Mouse (Mus musculus): ENCODE data around the gene Olfr491. TPM values are rescaled to one million over a fixed set of nuclear protein-coding genes. Genes with fewer than 3 reads are reported as not detected.

Gene Olfr491
- total RNA-seq (2017) = not detected in 2 replicates

DNA sequence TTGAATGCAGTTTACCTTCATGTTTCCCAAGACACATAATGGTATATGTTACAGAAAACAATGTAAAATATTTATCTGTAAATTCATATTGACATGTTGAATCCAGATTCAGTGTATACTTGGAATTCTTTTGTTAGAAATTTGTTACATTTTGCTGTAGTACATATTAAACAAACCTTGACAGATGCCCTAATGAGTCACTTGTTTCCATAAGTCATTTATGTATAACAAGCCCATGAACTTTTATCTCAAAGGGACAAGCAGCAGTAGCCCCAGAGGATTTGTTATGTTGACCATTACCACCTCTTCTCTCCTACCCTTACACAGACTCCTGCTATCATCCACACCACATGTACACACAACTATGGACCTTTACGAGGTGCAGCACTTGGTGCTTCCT, at the start of gene Olfr491:
Gene Olfr491, plus strand, starts transcription at position 301 of the 400 bp plus-strand sequence.
- no peak for ATAC-seq (replicated peaks; ENCODE audit: low read depth, poor library complexity, severe bottlenecking)

DNA sequence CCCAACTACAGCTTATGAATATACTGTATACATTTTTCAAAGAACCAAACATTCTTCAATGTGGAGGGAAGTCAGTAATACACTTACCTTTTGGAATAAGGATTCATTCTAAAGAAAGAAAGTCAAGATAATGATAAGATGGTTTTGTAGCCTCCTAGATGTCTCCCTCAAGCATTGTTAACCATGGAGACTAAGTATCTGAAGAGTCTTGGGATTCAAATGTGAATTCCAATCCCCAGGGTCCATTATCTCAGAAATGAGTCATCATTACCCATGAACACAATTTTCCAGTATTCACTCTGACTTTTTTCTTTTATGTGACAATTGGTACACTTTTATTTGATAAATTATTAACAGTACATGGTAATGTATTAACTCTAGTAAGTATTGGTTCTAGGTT, 24.4 kb upstream of the Olfr491 start, which contains the start of gene Olfr490:
Gene Olfr490, minus strand, starts transcription at position 101 of the 400 bp plus-strand sequence.
- ATAC-seq (replicated peaks; ENCODE audit: low read depth, poor library complexity, severe bottlenecking) = no peak

DNA sequence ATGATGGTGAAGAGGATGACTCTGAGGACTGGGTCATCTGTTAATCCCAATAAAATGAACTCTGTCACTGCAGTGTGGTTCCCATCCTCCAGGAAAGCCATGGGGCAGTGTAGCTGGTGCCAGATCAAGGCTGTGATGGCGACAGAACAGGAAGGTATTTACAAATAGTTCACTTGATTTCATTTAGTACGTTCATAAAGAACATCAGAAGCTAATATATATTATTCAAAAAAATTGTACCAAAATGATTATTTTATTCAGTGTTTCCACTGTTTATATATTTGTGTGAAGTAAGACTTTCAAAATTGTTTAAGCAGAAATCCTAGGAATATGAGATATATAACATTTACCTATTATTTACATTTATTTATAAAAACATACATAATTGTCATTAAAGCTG, 10.3 kb downstream of the Olfr491 start, which contains the start of gene Olfr492:
Gene Olfr492, minus strand, starts transcription at position 101 of the 400 bp plus-strand sequence.
- ATAC-seq (replicated peaks; ENCODE audit: low read depth, poor library complexity, severe bottlenecking) = no peak

DNA sequence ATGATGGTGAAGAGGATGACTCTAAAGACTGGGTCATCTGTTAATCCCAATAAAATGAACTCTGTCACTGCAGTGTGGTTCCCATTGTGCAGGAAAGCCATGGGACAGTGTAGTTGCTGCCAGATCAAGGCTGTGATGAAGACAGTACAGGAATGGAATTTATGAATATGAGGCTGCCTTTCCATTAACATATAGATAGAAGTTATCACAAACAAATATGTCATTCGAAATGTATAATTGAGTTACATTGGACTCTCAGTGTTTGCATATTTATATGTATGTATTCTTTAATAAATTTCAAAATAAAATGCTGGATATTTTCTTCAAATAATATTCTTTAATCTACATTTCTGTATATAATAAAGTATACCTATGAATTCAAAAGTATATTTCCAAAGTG, 33.6 kb downstream of the Olfr491 start, which contains the start of gene Olfr493:
Gene Olfr493, minus strand, starts transcription at position 101 of the 400 bp plus-strand sequence.
- ATAC-seq (replicated peaks; ENCODE audit: low read depth, poor library complexity, severe bottlenecking) = no peak

DNA sequence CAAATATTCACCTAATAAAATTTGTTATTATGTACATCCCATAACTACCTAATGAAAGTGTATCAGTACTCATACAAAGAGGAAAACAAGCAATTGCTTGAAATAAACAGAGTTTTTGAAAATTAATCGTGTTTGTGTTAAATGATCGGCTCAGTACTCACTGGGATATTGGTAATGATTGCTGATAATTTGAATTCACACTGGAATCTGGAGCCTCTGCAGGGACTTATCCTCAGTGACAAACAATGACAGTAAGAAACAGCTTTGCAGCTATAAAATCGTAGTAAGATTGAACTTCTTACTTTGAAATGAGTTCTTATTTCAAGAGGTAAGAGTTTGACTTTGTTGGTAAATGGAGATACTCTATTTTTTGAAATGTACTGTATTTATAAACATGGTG, 51.8 kb downstream of the Olfr491 start, which contains the start of gene Olfr494:
Gene Olfr494, plus strand, starts transcription at position 301 of the 400 bp plus-strand sequence.
- ATAC-seq (replicated peaks; ENCODE audit: low read depth, poor library complexity, severe bottlenecking) = no peak

Other genes starting within 250 kb of the Olfr491 start
- gene Olfr480, start 246.1 kb upstream of the Olfr491 start, total RNA-seq (2017) = not detected in 2 replicates
- gene Olfr481, start 233.6 kb upstream of the Olfr491 start, total RNA-seq (2017) = not detected in 2 replicates
- 0.09 and 0.15 TPM in 2 replicates for gene Olfr482, start 215.9 kb upstream of the Olfr491 start, total RNA-seq (2017)
- gene Olfr483, start 212.6 kb upstream of the Olfr491 start, total RNA-seq (2017) = not detected in 2 replicates
- not detected in 2 replicates for gene Olfr484, start 186.0 kb upstream of the Olfr491 start, total RNA-seq (2017)
- gene Olfr485, start 153.6 kb upstream of the Olfr491 start, total RNA-seq (2017) = not detected in 2 replicates
- gene Olfr486, start 140.7 kb upstream of the Olfr491 start, total RNA-seq (2017) = not detected in 2 replicates
- not detected in 2 replicates for gene Olfr487, start 98.8 kb upstream of the Olfr491 start, total RNA-seq (2017)
- gene Olfr488, start 55.1 kb upstream of the Olfr491 start, total RNA-seq (2017) = not detected in 2 replicates
- gene Olfr490, start 24.5 kb upstream of the Olfr491 start, total RNA-seq (2017) = not detected in 2 replicates
- not detected in 2 replicates for gene Olfr492, start 10.2 kb downstream of the Olfr491 start, total RNA-seq (2017)
- not detected in 2 replicates for gene Olfr493, start 33.5 kb downstream of the Olfr491 start, total RNA-seq (2017)
- gene Olfr494, start 51.9 kb downstream of the Olfr491 start, total RNA-seq (2017) = not detected in 2 replicates
- not detected in 2 replicates for gene Olfr495, start 79.7 kb downstream of the Olfr491 start, total RNA-seq (2017)
- not detected in 2 replicates for gene Olfr497, start 107.0 kb downstream of the Olfr491 start, total RNA-seq (2017)
- not detected in 2 replicates for gene Olfr498, start 151.9 kb downstream of the Olfr491 start, total RNA-seq (2017)
- gene Olfr502, start 211.6 kb downstream of the Olfr491 start, total RNA-seq (2017) = not detected in 2 replicates
- gene Olfr503, start 231.1 kb downstream of the Olfr491 start, total RNA-seq (2017) = not detected in 2 replicates

All from common myeloid progenitor, adult 5-6 weeks (primary cell).